Mouse (Mus musculus) ES-Bruce4 (cell line): ENCODE measurements around the gene Cacybp. TPM values are rescaled to one million over a fixed set of nuclear protein-coding genes. Genes with fewer than 3 reads are reported as not detected.

Experiments
- H3K27ac ChIP-seq: 2 replicates; pipeline ENCODE4 v1.5.1; 2012; ENCODE audit warnings: low read length, inconsistent platforms; ENCODE audit not compliant: insufficient read depth
- H3K27me3 ChIP-seq: 2 replicates; pipeline ENCODE4 v1.6.1; 2012; ENCODE audit warnings: mild to moderate bottlenecking, low read length, inconsistent platforms; ENCODE audit not compliant: control insufficient read depth, poor library complexity, insufficient read depth, severe bottlenecking
- H3K36me3 ChIP-seq: 2 replicates; pipeline ENCODE4 v1.6.1; 2012; ENCODE audit warnings: inconsistent platforms, mild to moderate bottlenecking, low read length, moderate library complexity; ENCODE audit not compliant: control insufficient read depth, poor library complexity, insufficient read depth, severe bottlenecking
- H3K4me1 ChIP-seq: one replicate; pipeline ENCODE4 v1.8.1; 2011; ENCODE audit warnings: low read length; ENCODE audit not compliant: control insufficient read depth, insufficient read depth
- H3K4me3 ChIP-seq: 2 replicates; pipeline ENCODE4 v1.5.1; 2011; ENCODE audit warnings: low read depth, mild to moderate bottlenecking, low read length
- H3K9ac ChIP-seq: 2 replicates; pipeline ENCODE4 v1.6.1; 2012; ENCODE audit warnings: low read depth, mild to moderate bottlenecking, inconsistent platforms; ENCODE audit not compliant: poor library complexity, severe bottlenecking
- H3K9me3 ChIP-seq: replicated peaks from 2 replicates; pipeline ENCODE4 v1.6.1; 2012; ENCODE audit warnings: mild to moderate bottlenecking, low read length, inconsistent platforms; ENCODE audit not compliant: control insufficient read depth, poor library complexity, insufficient read depth, severe bottlenecking
- CTCF ChIP-seq: IDR thresholded peaks from one replicate; pipeline ENCODE4 v1.8.1; 2011; ENCODE audit warnings: low read depth, low read length
- EP300 ChIP-seq: IDR thresholded peaks from 2 replicates; pipeline ENCODE4 v1.6.1; 2011; ENCODE audit warnings: low read depth, low read length; ENCODE audit not compliant: insufficient read depth
- POLR2A ChIP-seq: IDR thresholded peaks from one replicate; pipeline ENCODE4 v1.8.1; 2011; ENCODE audit warnings: low read length; ENCODE audit not compliant: insufficient read depth
- polyA plus RNA-seq: library from polyadenylated mRNA; stranded (reverse); fragments of >200 nt; gene quantifications from 2 replicates; pipeline ENCODE4 v1.2.4, GENCODE M21; 2011; ENCODE audit warnings: low read depth; ENCODE audit not compliant: missing spikeins, insufficient read depth, insufficient read length

Cacybp gene
- polyA plus RNA-seq, 1 experiment, result 323 TPM

DNA sequence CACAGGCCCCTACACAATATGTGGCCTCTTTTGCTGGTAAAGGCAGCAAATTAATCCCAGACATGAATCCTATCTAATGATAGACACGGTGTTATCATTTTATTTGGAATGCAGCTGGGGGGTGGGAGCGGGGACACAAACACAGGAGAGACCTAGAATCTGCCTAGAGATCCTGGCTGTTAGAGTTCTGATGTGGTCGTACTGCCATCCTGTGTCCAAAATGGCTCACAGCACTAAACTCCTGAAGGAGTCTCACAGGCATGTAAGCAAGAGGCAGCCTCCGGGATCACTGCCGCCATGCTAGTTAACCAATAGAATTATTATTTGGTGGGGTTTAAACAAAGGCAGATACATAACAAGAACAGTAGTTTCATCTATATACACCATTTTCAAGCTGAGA lies 28.2 kb downstream of the Cacybp start:
- Histone ChIP-seq H3K4me1 (no peaks in the 10 kb centered on the region), H3K27ac (no peak overlapping the region), H3K27me3 (no peaks in the 10 kb centered on the region), H3K36me3 (no peaks in the 10 kb centered on the region), H3K9me3 (no peaks in the 10 kb centered on the region), H3K4me3 (no peak overlapping the region), H3K9ac (no peak overlapping the region)
- TF ChIP-seq POLR2A (no peak), CTCF (peak; percentile 64)

DNA sequence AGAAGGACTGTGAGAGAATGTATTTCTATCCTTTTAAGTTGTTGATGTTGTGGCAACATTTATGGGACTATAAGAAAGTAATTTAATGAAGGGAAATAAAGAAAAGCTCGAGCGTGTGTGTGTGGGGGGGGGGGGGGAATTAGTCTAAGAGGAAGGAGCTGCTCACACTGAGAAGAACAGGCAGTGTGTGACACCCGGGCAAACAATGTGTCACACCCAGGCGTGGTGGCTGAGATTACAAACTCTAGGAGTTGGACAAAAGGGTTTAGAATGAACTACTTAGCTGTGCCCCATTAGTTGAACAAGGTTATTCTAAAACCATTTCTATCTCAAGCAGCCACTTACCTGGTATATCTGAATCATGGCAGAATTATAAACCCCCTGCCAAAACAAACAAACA lies 31.5 kb downstream of the Cacybp start:
- H3K9ac ChIP-seq, result no peak overlapping the region
- no peaks in the 10 kb centered on the region for H3K4me1 ChIP-seq
- TF ChIP-seq CTCF (no peak), POLR2A (no peak), EP300 (no peak)
- no peak overlapping the region for H3K4me3 ChIP-seq
- H3K9me3 ChIP-seq, result no peaks in the 10 kb centered on the region
- no peaks in the 10 kb centered on the region for H3K27me3 ChIP-seq
- H3K27ac ChIP-seq, result no peak overlapping the region
- H3K36me3 ChIP-seq, result no peaks in the 10 kb centered on the region

DNA sequence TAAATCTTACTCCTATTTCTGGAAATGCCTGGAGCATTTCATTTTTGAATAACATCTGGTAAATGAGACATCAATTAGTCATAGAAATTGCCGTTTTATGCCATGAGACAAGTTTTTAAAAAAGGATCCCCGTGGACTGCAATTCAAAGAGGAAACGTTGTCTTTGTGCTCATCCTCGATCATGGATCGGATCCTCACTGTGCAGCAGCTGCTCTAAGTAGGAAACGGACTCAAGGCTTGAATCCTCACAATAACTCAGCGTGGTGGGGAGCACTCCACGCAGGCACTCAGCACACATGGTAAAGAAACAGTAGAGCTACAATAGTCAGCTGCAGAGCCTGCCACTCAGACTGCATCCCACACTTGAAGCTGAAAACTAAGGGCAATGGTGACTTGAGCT lies 35.8 kb downstream of the Cacybp start:
- H3K36me3 ChIP-seq, result no peaks in the 10 kb centered on the region
- no peak overlapping the region for H3K9ac ChIP-seq
- H3K27ac ChIP-seq, result no peak overlapping the region
- H3K4me3 ChIP-seq, result no peak overlapping the region
- no peaks in the 10 kb centered on the region for H3K27me3 ChIP-seq
- no peaks in the 10 kb centered on the region for H3K9me3 ChIP-seq
- TF ChIP-seq EP300, result no peak
- TF ChIP-seq CTCF, result no peak
- no peak for TF ChIP-seq POLR2A
- no peaks in the 10 kb centered on the region for H3K4me1 ChIP-seq

DNA sequence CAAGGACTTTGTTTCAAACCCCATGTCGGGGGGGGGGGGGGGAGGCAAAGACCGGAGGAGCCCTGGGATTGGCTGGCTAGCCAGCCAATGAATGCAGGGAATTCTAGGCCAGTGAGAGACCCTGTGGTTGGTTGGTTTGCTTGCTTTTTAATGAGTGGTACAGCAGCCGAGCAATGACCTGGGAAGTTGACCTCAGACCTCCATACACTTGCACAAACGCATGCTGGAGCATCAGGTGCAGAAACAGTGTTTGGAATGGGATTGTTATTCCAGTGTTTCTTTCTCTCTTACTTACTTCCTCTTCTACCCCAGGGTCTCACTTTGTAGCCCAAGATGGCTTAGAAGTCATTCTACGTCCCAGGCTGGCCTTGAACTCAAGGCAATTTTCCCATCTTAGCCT lies 46.1 kb downstream of the Cacybp start:
- Histone ChIP-seq H3K4me1 (no peaks in the 10 kb centered on the region), H3K4me3 (no peak overlapping the region), H3K9me3 (no peaks in the 10 kb centered on the region), H3K9ac (no peak overlapping the region), H3K27ac (no peak overlapping the region), H3K36me3 (no peaks in the 10 kb centered on the region), H3K27me3 (no peaks in the 10 kb centered on the region)
- no peak for TF ChIP-seq POLR2A
- no peak for TF ChIP-seq EP300
- TF ChIP-seq CTCF, result no peak

DNA sequence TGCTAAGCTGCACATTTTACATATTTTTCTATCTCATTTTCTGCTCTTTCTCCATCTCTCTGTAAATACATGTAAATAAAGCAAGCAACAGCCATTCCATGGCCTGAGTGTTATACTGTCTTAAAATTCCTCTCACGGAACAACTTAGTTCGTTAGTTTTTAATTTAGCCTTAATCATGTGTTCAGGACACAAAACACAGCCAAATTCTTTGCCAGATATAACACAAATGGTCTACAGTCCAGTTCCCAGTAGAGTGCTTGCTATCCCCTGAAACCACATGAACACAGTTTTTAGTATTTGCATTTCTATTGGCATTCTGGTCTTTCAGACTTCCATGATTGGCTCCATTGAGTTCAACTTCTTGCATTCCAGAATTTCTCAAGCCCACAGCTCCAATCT lies 54.5 kb downstream of the Cacybp start:
- Histone ChIP-seq H3K4me3 (no peak overlapping the region), H3K4me1 (no peaks in the 10 kb centered on the region), H3K9ac (no peak overlapping the region), H3K27me3 (no peaks in the 10 kb centered on the region; the same call in 1 of the 2 replicates), H3K36me3 (no peaks in the 10 kb centered on the region), H3K9me3 (no peaks in the 10 kb centered on the region), H3K27ac (no peak overlapping the region)
- TF ChIP-seq EP300 (no peak), CTCF (no peak), POLR2A (no peak)

DNA sequence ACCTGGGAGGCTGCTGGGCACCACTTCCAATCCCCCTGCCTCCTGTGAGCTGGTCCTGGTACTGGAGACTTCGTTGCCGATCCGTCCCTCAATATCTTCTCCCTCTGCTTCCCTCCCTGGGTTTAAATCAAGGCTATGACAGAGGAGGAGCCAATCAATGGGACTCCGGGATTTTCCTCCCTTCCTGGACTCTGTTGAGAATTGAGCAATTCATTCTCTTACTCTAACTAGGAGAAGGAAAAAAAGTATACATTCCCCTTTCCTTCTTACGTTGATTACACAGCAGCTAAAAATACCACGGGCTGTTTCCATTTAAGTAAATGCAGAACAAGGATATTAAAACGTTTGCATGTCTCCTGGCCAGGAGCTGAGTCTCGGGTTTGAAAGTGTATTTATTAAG lies 59.2 kb downstream of the Cacybp start, which contains the start of gene Tnn:
Gene Tnn, minus strand, starts transcription at position 101 of the 400 bp plus-strand sequence.
- no peak within 1 kb of the TSS for H3K27ac ChIP-seq
- H3K27me3 ChIP-seq, result no peaks in the 10 kb centered on the region; the same call in 1 of the 2 replicates
- no peaks in the 10 kb centered on the region for H3K9me3 ChIP-seq
- H3K4me3 ChIP-seq, result no peak within 1 kb of the TSS
- no peak within 1 kb of the TSS for H3K9ac ChIP-seq
- TF ChIP-seq CTCF (no peak), EP300 (no peak), POLR2A (no peak)
- no peaks in the 10 kb centered on the region for H3K36me3 ChIP-seq
- H3K4me1 ChIP-seq, result no peaks in the 10 kb centered on the region

Other genes starting within 250 kb of the Cacybp start
- 0.49 and 0.72 TPM in 2 replicates for gene 4930523C07Rik, start 168.5 kb downstream of the Cacybp start, polyA plus RNA-seq
- not detected in 2 replicates for gene Tnn, start 59.3 kb downstream of the Cacybp start, polyA plus RNA-seq
- gene Mrps14, start 17.7 kb downstream of the Cacybp start, polyA plus RNA-seq, result 76.9 and 81.9 TPM in 2 replicates